Mouse (Mus musculus) heart, embryonic 11.5 days (tissue): Measurements from ENCODE around the gene Clasp2. TPM values are rescaled to one million over a fixed set of nuclear protein-coding genes. Genes with fewer than 3 reads are reported as not detected.
"Not testable (repeated sequence)": the region's sequence is repeated elsewhere in the genome, so short reads cannot be mapped to it uniquely, and the experiment has no call there.

Source experiments
- ATAC-seq: fragments of 200-750 bp; cut with Nextera tagmentation; replicated peaks from 2 replicates; pipeline ENCODE4 v1.8.0; 2017; ENCODE audit warnings: moderate library complexity; ENCODE audit not compliant: insufficient number of reproducible peaks, low FRiP score, low TSS enrichment
- H3K27ac ChIP-seq: fragments of 300-500 bp; sonication (generic); 2 replicates; pipeline ENCODE4 v1.5.1; 2014; ENCODE audit warnings: mild to moderate bottlenecking, low read depth, low read length
- H3K27me3 ChIP-seq: fragments of 300-500 bp; sonication (generic); 2 replicates; pipeline ENCODE4 v1.6.1; 2014; ENCODE audit warnings: mild to moderate bottlenecking, low read length, mixed read lengths; ENCODE audit not compliant: control insufficient read depth, insufficient read depth
- H3K36me3 ChIP-seq: fragments of 300-500 bp; sonication (generic); 2 replicates; pipeline ENCODE4 v1.6.1; 2014; ENCODE audit warnings: mild to moderate bottlenecking, low read length, moderate library complexity, mixed read lengths; ENCODE audit not compliant: control insufficient read depth, insufficient read depth
- H3K4me1 ChIP-seq: fragments of 300-500 bp; sonication (generic); 2 replicates; pipeline ENCODE4 v1.6.1; 2014; ENCODE audit warnings: low read length; ENCODE audit not compliant: control insufficient read depth, insufficient read depth
- H3K4me2 ChIP-seq: fragments of 300-500 bp; sonication (generic); 2 replicates; pipeline ENCODE4 v1.6.1; 2014; ENCODE audit warnings: mild to moderate bottlenecking, moderate library complexity
- H3K4me3 ChIP-seq: fragments of 300-500 bp; sonication (generic); 2 replicates; pipeline ENCODE4 v1.5.1; 2014; ENCODE audit warnings: low read depth, low read length
- H3K9ac ChIP-seq: fragments of 300-500 bp; sonication (generic); 2 replicates; pipeline ENCODE4 v1.6.1; 2014; ENCODE audit warnings: mild to moderate bottlenecking, low read depth, low read length, moderate library complexity
- H3K9me3 ChIP-seq: fragments of 300-500 bp; sonication (generic); replicated peaks from 2 replicates; pipeline ENCODE4 v1.6.1; 2016; ENCODE audit warnings: low read length; ENCODE audit not compliant: control insufficient read depth
- whole genome bisulfite sequencing: fragments of 180-500 bp; shearing (Covaris S2); extraction: QIAGEN DNeasy Blood & Tissue Kit; methylation state at CpG from one replicate; pipeline ENCODE4 v1.1.7; 2014; ENCODE audit not compliant: insufficient replicate concordance; 5-methylcytosine and 5-hydroxymethylcytosine counted together
- polyA plus RNA-seq: library from polyadenylated mRNA; unstranded; fragments of >200 nt; fragmentation: Nextera tagmentation; extraction: Ambion mirVana; gene quantifications from 2 replicates; pipeline ENCODE4 v1.2.1, GENCODE M21; 2014

The Clasp2 gene
- polyA plus RNA-seq, 1 experiment from 2014 or later, result 25.3 TPM

GRCm38 (mm10) chr9:113719063-113719462, 22.2 kb upstream of the Clasp2 start:
- no peak overlapping the region for H3K4me2 ChIP-seq
- no peak overlapping the region for H3K27ac ChIP-seq
- no peak overlapping the region for H3K9ac ChIP-seq
- H3K9me3 ChIP-seq, result no peaks in the 10 kb centered on the region
- WGBS, result 45% methylated on average over 5 of the region's 5 CpGs
- no peak overlapping the region for H3K4me3 ChIP-seq
- ATAC-seq, result no peak
- no peaks in the 10 kb centered on the region for H3K36me3 ChIP-seq
- no peaks in the 10 kb centered on the region for H3K27me3 ChIP-seq
- no peaks in the 10 kb centered on the region for H3K4me1 ChIP-seq

GRCm38 (mm10) chr9:113724646-113725045, 16.6 kb upstream of the Clasp2 start:
- Histone ChIP-seq H3K4me3 (no peak overlapping the region), H3K27ac (no peak overlapping the region), H3K27me3 (no peaks in the 10 kb centered on the region), H3K9me3 (no peaks in the 10 kb centered on the region), H3K4me1 (no peaks in the 10 kb centered on the region), H3K36me3 (no peaks in the 10 kb centered on the region), H3K4me2 (no peak overlapping the region), H3K9ac (no peak overlapping the region)
- WGBS, result 82% methylated on average over 15 of the region's 15 CpGs
- ATAC-seq, result no peak

GRCm38 (mm10) chr9:113725609-113726008, 15.7 kb upstream of the Clasp2 start:
- H3K9me3 ChIP-seq, H3K4me1 ChIP-seq, H3K27me3 ChIP-seq, H3K9ac ChIP-seq, H3K4me2 ChIP-seq, H3K27ac ChIP-seq, H3K36me3 ChIP-seq, H3K4me3 ChIP-seq, ATAC-seq: not testable (repeated sequence)
- 87% methylated on average over 5 of the region's 5 CpGs for WGBS

- H3K9me3 ChIP-seq, result no peaks in the 10 kb centered on the region
- no peak overlapping the region for H3K4me2 ChIP-seq
- H3K9ac ChIP-seq, result no peak overlapping the region
- ATAC-seq, result no peak
- no peaks in the 10 kb centered on the region for H3K36me3 ChIP-seq
- H3K4me1 ChIP-seq, result no peaks in the 10 kb centered on the region
- H3K27ac ChIP-seq, result no peak overlapping the region
- no peaks in the 10 kb centered on the region for H3K27me3 ChIP-seq
- no peak overlapping the region for H3K4me3 ChIP-seq
- 45% methylated on average over 3 of the region's 3 CpGs for WGBS
Measured at GRCm38 (mm10) chr9:113726131-113726530, 15.1 kb upstream of the Clasp2 start.

DNA sequence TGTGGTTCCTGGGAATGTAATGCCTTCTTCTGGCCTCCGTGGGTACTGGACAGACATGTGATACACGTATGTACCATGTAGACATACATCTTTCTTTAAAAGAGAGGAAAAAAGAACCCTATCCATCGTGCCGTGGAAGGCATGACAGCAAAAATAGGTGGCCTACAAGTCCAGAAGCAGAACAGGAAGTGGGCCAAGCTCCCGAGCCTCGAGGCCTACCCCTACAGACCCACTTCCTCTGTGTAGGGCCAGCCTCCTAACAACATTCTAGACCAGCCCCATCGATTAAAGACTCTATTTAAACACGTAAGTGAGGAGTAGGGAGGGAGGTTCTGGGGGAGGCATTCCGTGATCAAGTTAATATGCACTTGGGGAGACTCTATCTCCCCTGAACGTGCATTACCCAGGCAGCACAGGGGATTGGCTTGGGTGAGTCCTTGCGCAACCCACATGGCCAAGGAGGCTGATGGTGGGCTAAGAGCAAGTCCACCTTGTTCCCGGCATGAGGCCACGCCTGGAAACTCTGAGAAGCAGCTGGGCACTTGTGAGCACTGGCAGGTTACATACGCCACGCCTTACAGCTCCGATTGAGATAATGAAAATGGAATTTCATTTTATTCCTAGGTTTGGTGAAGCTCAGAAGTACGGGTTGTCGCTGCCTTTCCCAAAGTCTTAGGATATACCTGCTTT, 14.1 kb upstream of the Clasp2 start:
- H3K9ac ChIP-seq, result no peak overlapping the region
- ATAC-seq, result no peak
- WGBS, result 83% methylated on average over 18 of the region's 18 CpGs
- no peak overlapping the region for H3K27ac ChIP-seq
- no peaks in the 10 kb centered on the region for H3K9me3 ChIP-seq
- no peaks in the 10 kb centered on the region for H3K4me1 ChIP-seq
- no peak overlapping the region for H3K4me2 ChIP-seq
- no peak overlapping the region for H3K4me3 ChIP-seq
- H3K27me3 ChIP-seq, result no peaks in the 10 kb centered on the region
- no peaks in the 10 kb centered on the region for H3K36me3 ChIP-seq

DNA sequence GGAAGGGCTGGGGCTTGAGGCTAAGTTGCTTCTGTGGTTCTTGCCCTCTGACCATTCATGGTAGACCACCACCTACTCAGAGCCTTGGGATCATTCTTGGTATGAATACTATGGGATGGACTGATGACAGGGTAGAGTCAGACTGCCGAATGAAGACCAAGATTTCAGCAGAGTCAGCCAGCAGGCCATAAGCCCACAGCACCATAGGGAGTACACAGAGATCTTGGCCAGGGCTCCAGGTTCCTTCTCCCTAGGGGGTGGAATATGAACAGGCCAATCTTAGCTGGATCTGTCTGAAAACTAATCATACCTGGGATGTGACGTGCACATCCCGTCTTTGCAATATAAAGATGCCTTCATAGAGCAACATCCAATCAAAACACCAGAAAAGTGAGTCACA, 9.7 kb upstream of the Clasp2 start:
- H3K4me3 ChIP-seq, result no peak overlapping the region
- no peak for ATAC-seq
- WGBS, result 79% methylated on average over 3 of the region's 3 CpGs

GRCm38 (mm10) chr9:113735920-113736319, 5.4 kb upstream of the Clasp2 start:
- no peak overlapping the region for H3K4me3 ChIP-seq
- H3K36me3 ChIP-seq, result no peaks in the 10 kb centered on the region
- H3K4me1 ChIP-seq, result no peaks in the 10 kb centered on the region
- no peaks in the 10 kb centered on the region for H3K9me3 ChIP-seq
- H3K9ac ChIP-seq, result no peak overlapping the region
- no peak overlapping the region for H3K27ac ChIP-seq
- no peaks in the 10 kb centered on the region for H3K27me3 ChIP-seq
- H3K4me2 ChIP-seq, result no peak overlapping the region
- ATAC-seq, result no peak

More for the DNA sequence above, 9.7 kb upstream of the Clasp2 start:
- Histone ChIP-seq H3K27me3 (no peaks in the 10 kb centered on the region), H3K9ac (no peak overlapping the region), H3K9me3 (no peaks in the 10 kb centered on the region), H3K4me2 (no peak overlapping the region), H3K4me1 (no peaks in the 10 kb centered on the region), H3K36me3 (no peaks in the 10 kb centered on the region), H3K27ac (no peak overlapping the region)

DNA sequence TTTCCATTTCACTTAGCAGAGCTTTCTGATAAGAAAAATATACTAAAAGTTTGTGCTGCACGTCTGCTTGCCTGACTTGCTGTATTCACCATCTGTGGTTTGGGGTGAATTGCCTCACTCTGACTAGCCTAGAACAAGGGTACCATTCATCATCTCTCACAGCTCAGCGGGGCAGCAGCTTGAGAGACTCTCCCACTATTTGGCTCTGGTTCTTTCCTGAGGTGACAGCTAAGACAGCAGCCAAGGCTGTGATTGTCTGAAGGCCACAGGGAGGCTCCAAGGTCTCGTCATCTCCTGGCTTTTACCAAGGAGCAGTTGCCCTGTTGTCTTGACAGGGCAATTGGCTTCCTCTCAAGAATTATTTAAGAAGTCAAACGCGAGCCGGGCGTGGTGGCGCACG, 3.3 kb upstream of the Clasp2 start:
- H3K9me3 ChIP-seq, result no peaks in the 10 kb centered on the region
- no peaks in the 10 kb centered on the region for H3K36me3 ChIP-seq
- H3K27me3 ChIP-seq, result no peaks in the 10 kb centered on the region
- H3K4me2 ChIP-seq, result no peak overlapping the region
- H3K4me1 ChIP-seq, result no peaks in the 10 kb centered on the region
- 66% methylated on average over 9 of the region's 9 CpGs for WGBS
- H3K4me3 ChIP-seq, result no peak overlapping the region
- no peak overlapping the region for H3K27ac ChIP-seq
- no peak for ATAC-seq
- H3K9ac ChIP-seq, result no peak overlapping the region

DNA sequence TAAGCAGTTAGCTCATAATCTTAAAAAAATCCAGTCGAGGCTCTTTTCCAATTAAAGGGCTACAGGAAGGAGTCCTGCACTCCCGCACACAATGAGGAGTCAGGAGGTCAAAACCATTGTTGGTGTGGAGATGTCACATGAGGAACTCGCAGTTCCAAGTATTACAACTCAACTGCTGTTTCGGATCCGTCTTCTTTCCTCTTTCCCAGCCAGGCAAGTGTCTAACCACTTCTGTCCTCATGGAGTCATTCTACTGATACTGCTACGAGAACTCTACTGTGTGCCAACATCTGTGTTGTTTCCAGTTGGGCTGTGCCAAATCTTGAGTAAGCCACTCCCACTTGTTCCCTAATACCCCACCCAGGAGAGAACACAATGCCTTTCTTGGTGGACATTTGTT, 2.3 kb upstream of the Clasp2 start:
- no peaks in the 10 kb centered on the region for H3K9me3 ChIP-seq
- no peak overlapping the region for H3K4me2 ChIP-seq
- H3K4me3 ChIP-seq, result no peak overlapping the region
- ATAC-seq, result no peak
- H3K27ac ChIP-seq, result no peak overlapping the region
- 77% methylated on average over 6 of the region's 6 CpGs for WGBS
- peaks cover 5% of the 10 kb centered on the region; the same call in 1 of the 2 replicates for H3K4me1 ChIP-seq
- H3K36me3 ChIP-seq, result no peaks in the 10 kb centered on the region
- no peaks in the 10 kb centered on the region for H3K27me3 ChIP-seq
- no peak overlapping the region for H3K9ac ChIP-seq
